Mouse (Mus musculus) heart, adult 9 months (tissue): ENCODE results near the gene Tmem88.

Source experiments
- DNase-seq, 2 experiments: peaks; one replicate each; pipeline ENCODE4 v3.0.0; 2022; ENCODE audit warnings: low spot score in 2 of 2

The Tmem88 gene

DNA sequence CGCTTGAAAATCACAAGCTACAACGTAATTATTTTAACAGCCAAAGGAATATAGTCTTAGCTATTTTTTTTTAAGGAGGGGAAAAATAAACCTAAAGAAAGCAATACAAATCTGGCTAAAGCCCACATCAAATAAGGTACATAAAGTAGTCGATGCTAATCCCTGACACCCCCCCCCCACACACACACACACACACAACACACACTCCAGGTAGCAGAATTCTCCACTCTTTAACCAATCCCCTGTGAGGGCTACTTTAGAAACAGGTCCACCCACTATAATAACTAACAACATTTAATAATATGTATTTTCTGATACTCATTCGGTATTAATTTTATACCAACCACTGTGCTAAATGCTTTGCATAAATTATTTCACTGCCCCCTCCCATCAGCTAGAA lies 18.5 kb upstream of the Tmem88 start:
- no peak for DNase-seq

DNA sequence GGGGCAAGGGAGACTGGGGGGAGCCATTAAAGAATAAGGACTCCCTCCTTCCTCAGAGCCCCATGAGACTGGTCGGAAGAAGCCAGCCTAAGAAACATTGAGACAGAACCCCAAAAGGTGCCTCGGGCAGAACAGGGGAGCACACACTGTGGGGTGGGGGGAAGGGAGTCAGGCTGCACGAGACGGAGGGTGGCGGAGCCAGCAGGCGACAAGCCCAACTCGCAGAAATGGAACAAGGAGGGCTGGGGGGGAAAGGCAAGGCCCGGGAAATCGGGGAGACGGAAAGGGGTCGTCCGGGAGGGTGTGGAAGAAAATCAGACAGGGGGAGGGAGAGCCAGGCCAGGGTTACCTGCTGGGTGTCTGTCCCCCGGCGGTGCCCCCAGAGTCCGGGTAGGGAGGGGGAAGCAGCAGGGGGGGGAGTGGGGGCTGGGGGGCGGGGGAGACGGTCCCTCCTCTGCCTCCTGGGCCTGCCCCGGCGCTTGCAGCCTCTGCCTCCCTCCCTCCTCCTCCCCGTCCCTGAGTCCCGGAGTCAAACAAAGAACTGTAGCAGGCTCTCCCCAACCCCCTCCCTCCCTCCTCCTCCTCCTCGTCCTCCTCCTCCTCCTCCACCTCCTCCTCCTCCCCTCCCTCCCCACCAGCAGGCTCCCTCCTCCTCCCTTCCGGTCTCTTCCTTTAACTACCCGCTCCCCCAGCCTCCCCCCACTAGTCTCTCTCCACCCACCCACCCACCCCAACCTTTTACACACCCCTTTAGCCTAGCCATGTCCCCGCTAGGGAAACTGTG lies 17.8 kb upstream of the Tmem88 start:
- peak in 1 of 2 experiments; percentile 36 for DNase-seq

DNA sequence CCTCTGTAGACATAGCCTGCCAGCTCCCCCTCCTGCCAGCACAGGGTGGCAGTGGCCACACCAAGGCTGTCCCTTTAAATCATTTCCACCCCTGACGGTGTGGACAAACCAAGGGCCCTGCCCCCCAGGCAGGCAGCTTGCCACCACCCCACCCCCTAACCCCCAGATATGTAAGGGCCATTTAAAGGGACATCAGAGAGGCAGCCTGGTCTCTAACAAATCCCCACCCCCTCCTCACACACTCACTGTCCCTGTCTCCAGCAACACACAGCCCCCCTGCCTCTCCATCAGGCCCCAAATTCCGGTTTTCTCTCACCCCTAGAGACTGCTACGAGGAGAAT lies 17.3 kb upstream of the Tmem88 start:
- DNase-seq = peak in 1 of 2 experiments; percentile 64

DNA sequence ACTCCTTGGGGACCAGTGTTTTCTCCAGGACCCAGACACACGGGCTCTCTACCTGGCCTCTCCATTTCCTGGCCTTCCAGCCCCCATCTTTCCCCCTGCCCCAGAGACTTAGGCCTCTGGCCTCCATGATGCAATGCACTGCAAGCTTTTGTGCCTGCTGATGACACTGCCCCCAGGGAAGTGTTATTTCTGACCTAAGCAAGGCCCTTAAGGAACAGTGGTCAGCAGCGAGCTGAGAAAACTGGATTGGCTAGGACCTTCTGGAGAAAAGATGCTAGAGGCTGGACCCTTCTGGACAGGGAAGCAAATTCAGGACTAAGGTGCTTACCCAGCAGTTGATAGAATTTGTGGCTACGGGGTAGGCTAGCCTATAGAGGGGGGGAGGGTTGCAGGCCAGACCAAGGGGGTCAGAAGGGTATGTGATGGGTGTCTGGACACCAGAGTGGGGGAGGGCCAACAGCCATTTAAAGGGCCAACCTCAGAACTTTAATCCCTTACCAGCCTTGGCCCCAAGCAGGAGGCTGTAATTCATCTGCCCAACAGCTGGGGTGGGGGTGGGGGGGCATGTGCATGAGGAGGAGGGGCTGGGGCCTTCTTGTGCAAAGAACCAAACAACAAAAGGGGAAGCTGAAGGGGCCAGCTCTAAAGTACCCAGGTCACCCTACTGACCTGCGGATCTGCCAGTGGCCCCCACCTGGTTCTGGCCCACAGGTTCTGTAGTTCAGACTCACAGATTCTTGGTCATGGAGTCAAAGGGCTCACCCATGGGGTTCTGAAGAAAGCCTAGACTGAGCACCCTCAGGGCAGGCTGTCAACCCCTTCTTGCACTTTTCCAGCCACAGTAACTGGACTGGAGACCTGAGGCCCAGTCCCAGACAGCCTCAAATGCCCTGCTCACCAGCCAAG lies 16.6 kb upstream of the Tmem88 start:
- DNase-seq = peak in 1 of 2 experiments; percentile 63

DNA sequence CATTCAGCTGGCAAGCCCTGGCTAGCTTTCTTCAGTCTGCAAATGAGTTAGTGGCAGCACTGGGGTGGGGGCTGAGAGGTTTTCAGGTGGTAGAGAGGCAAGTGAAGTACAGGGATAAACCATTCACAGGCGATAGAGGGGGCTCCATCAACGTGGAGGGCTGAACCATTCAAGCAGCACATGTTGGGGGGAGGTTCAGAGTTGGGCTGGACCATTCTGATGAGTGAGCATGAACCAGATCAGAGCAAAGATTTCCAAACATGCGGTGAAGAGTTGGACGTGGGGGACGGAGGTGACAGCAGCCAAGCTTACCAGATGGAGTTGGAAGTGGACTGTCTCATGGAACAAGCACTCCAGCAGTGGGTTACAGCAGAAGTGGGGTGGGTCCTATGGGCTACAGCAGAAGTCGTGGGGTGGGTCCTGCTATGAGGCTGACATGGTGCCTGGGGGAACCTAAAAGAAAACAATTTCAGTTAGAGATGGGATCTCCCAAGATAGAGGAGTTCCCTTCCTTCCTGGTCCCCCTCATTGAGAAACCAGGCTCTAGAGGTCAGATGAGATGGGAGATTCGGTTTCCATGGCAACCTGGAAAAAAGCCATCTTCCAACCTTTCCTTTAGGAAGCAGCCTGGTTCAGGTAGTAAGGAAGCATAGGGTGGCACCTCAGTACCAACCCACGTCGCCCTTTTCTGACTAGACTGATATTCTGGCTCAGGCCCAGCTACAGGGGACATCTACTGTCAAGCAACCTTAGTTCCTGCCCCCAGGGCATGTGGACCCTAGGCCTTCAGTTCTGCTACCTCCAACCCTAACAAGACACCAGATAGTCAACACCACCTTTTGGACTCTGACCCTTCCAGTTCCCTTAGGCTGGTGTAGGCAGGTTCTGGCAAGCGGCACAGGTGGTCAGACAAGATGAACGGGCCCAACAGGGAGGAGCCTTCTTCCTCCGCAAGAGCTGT lies 15.5 kb upstream of the Tmem88 start, which contains the start of gene Kdm6b:
Gene Kdm6b, minus strand, starts transcription at position 455 of the 961 bp plus-strand sequence.
- DNase-seq = no peak

DNA sequence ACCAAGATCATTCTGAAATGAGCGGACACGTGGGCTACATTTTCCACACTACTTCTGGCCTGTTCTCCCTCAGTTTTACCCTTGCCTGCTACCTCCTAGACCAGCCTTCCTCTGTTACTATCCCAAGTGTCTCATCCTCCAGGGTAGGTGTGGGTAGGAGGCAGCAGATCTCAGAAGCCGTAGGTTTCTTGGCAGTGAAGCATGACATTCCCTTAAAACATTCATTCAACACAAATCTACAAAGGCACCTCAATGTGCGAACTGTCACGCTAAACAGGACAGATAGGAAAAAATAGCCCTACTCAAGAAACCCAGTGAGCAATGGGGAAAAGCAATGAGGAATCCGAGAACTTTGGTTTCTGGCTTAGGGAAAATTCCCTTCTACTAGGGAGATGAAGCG lies 14.5 kb upstream of the Tmem88 start:
- no peak for DNase-seq

DNA sequence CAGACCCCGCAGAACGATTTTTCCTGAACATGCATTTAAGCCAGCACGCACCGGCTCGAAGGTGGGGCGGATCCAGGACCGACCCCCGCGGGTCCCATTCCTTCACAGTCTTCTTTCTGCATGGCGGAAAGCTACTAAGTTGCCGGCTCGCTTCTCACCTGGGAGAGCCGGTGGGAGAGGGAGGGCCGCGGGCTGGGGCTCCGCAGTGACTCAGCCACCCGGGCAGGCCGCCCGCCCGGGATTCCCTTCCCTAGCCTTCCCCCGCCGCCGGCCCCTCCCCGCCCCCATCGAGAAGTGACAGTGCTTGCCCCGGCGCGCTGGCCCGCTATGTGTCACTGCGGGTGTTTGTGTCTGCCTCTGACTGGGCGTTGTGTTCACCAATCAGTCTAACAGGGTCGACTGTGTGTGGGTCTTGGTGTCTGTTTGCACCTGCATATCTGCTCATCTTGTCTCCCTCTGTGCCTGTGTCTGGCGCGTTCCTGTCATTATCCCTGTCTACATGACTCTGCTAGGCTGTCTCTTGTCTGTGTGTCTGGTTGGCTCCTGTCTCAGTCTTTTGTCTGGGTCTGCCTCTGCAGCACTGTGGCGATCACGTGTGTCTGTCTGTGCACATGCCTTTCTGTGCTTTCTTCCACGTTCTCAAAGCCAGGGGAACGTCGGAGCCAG lies 13.6 kb upstream of the Tmem88 start:
- peak in 1 of 2 experiments; percentile 70 for DNase-seq

DNA sequence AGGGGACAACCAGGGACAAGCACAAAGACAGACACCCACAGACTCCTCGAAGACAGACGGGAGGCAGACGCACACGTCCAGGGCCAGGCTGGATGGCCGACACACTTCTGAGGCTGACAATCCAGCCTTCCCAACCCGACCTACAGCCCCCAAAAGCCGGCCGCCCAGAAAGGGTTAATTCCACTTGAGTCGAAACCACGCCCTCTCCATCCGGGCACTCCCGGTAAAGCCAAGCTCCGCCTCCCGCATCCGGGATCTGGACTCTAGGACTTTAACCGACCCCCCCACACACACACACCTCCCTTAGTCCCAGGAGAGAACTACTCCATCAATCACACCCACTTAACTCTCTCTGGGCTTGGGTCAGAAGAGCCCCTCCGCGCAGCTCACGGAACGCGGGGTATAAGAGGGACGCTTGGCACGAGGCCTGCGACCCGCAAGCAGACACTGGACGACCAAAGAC lies 13.1 kb upstream of the Tmem88 start:
- peak; percentile 92 to 93 for DNase-seq

DNA sequence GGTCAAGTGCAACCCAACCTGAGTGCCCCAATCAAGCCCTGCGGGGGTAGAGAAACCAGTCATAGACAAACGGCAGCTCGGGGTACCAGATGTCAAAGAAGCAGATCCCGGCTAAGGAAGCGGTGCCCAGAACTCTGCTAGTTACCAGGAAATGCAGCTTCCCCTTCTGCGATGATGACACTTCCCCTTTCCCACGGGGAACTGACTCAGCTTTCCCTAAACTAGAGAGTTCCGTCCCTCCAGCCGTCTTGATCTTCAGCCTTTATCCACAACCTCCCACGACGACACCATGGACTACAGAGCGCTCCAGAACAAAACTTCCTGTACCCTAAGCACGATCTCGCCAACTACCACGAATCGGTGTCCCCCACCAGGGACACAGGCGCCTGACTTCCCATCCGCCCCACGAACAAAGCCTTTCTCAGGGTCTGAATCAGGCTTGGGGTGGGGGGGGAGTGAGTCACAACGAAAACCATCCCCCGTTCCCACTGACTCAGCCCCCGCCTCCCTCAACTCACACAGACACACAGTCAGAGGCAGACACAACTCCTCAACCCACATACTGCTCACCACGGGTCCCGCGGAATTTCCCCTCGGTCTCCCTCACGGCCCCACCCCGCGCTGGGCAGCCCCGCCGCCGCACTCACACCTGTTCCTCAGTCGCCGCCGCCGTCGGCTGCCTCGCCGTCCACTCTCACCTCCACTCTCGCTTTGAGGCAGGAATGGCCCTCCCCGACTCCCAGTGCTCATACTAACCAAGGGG lies 12.5 kb upstream of the Tmem88 start:
- DNase-seq = peak; percentile 81 to 83

DNA sequence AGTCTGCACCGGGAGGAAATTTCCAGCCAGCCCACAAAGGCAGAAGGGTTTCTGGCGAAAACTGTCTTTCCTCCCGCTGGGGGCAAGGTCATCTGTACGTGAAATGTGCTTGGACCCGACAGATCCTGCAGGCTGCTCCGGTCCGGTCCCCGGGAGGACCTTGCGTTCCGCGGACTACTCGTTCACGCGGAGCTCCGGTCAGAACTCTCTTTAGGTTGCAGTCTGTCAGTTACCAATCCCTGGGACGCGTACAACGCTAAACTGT lies 11.9 kb upstream of the Tmem88 start:
- no peak for DNase-seq

DNA sequence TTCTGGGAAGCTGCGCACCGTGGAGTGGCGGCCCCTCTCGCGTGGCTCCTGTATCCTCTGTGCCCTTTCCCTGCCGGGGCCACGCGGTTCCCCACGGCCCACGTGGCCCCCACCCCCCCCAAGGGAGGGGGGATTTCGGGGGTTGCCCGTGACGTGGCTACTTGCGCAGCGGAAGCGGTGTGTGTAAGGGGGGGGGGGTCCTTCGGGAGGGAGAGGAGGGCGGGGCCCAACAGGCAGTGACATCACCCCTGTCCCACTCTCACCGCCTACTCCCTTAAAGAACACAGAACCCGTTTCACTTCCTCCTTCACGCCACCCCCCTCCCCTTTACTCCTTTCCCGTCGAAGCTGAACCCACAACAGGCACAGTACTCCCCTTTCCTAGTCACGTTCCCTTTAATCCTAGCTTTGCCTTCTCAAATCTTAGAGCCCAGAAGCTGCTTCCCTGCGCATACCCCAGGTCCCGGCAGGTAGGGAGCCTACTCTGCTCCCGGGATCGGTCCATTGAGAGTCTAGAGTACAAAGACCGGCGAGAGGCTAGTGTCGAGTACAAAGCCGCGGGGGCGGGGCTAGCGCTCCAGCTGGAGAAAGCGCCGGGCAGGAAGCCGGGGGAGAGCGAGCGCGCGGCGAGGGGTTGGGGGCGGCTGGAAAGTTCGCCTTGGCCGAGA lies 11.5 kb upstream of the Tmem88 start:
- peak; percentile 85 to 86 for DNase-seq

DNA sequence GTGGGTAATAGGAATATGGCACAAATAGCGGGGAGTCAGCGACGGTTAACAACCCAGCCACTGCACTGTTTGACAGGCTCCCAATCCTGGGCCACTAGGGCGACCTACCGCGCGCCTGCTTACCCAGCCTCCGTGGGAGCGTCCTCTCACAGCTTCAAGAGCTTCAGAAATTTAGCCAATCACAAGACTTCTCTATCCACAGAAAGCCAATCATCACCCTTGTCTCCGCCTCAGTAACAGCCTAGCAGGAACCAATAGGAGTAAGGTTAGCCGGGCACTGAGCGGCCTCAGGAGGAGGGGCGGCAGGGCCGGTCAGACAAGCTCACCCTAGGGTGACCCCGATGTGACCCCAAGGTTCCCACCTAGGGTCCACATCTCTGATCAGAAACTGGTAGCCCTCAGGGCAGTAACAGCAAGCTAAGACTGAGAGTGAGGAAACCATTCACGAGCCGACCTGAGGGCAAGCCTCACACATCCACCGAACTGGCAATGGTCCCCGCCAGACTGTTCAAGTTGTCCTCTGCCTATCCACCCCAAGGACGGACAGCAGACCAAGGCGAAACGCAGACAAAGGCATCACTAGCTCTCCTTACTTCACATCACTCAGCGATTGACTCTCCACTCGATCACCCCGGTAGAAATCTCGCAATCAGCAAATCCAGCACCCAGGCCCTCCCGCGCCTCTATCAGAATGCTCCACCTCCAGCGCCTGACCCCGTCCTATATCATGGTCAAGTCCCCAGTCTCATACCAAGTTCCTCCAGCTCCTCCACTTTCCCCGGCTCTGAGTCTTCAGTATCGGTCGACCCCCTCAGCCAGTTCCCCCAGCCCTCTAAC lies 10.7 kb upstream of the Tmem88 start:
- DNase-seq = peak; percentile 92 to 95

DNA sequence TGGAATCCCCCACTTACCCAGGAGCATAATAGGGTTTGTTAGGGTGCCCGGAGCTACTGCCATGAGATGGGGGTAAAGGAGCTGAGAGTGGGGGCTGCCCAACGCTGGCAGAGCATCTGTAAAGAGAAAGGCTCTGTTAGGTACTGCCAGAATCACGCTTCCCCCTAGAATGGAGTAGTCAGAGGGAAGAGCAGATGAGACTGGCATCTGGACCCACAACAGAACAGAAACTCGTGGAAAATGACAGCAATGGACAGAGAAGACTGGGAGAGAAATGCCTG lies 9.6 kb upstream of the Tmem88 start:
- DNase-seq = no peak

DNA sequence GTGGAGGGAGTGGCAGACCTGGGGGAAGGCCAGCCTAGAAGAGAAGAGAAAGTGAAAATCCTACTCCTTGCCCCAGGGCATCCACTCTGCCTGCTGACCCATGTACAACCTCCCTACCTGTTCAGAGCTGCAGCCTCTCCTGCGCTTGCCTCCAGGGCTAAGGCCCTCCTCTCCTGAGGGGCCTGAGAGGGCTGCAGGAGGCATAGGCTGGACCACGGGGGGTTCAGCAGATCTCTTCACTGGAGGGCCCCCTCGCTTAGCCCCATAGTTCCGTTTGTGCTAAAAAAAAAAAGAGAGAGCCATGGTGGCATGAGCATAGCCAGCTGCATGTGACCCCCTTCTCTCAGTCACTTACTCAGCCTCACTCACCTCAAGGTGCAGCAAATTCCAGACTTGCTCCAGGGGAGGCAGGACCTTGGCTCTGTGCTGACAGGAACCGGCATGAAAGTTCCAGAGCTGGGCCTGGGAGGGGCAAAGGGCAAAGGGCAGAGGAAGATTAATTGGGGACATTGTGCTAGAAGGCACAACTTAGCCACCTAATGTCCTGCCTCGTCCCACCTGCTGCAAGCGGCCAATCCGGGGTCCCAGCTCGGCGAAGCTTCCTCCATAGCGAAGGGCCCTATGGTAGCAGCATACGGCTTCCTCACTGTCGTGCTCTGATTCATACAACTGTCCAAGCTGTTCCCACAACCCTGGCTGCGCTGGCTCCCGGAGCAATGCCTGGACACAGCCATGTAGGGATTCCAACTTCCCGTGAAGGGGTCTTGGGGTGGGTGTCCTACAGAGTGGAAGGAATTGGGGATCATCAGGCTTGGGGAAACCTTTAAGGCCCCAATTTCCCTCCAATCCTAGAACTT lies 9.1 kb upstream of the Tmem88 start:
- DNase-seq = no peak

DNA sequence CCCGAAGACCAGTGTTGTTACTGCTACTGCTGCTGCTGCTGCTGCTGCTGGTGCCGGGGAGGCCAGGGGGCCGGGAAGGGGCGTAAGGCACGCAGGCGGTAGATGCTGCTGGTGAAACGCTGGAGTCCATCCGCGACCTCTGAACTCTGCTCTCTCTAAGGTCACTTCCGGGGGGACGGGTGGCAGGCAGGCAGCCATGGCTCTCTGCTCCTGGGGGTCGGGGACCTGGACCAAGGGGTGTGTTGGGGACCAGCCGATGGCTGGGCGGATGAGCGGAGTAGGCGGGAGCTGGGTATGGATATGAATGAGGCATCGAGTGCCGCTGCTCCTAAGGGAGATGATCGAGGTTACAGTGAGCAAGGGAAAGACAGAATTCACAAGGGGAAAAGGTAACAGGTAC lies 8.2 kb upstream of the Tmem88 start:
- no peak for DNase-seq

DNA sequence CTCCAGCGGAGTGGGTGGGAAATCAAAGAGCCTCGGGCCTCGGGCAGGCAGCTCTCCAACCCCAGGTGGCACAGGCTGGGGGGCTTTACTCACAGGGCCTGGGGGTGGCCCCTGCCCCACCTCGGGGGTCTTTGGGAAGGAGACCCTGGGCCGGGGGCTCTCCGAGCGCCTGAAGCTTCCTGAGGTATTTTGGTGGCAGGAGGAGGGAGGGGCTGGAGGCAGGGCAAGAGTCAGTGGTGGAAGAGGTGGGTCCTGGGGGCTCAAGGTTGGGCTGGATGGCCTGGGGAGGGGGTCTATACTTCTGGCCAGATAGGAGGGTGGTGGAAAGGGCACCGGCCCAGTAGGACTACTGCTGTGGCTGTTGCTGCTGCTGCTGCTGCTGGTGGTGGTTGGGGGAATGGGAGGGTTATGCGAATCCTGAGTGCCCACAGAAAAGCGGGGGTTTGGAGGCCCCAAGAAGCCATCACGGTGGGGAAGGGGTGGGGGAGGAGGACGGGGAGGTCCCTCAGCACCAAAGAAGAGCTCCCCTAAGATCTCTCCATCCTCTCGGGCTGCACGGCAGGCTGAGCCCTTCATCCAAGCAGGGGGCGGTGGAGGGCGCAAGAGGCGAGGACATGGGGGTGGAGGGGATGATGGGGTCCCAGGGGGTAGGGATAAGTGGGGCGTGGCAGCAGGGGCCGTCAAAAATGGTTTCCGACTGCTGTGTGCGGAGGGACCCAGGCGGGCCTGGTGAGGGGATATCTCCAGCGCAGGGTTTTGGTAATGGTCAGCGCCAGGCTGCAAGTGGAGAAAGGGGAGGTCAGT lies 7.6 kb upstream of the Tmem88 start:
- DNase-seq = no peak

DNA sequence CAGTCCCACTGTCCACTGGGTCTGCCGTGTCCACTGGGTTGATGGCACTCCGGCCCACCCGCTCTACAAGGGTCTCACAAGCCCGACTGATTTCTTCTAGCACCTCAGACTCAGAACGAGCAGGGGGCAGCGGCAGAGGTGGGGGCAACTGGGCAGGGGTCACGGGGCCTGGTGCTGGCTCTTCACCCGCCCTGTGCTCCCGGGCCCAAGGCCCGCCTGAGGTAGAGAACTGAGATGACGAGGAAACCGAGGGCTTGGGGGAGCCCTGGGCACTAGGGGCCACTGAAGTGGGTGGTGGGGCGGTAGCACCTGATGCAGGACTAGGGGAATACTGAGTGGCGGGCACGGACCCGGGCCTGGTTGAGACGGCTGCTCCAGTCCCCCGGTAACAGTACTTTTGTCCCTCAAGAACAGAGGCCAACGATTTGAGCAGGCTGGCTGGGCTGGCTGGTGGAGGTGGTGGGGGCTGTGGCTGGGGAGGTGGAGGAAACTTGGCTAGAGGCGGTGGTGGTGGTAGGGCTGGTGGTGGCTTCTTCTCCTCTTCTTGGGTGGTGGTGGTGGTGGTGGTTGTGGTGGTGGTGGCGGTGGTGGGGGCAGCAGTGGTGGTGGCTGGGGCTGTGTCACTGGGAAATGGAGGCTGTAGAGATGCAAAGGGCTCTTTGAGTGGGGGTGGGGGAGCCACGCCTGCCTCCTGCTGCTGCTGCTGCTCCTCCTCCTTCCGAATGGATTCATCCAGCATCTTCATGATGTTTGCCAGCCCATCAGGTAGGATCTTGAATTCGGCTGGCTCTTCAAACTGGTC lies 6.8 kb upstream of the Tmem88 start:
- DNase-seq = no peak
